Mouse (Mus musculus) MN1 (cell line): ENCODE results near the gene Luc7l3.
A peak's percentile ranks its signal among the peaks of the same experiment; 100 is the strongest.
"Not testable (repeated sequence)": the region's sequence is repeated elsewhere in the genome, so short reads cannot be mapped to it uniquely, and the experiment has no call there.

Experiments used
- DNase-seq: peaks from one replicate; pipeline ENCODE4 v3.0.0-alpha.2; 2016; ENCODE audit warnings: low spot score

Luc7l3 gene

GRCm38 (mm10) chr11:94294996-94295845, 26.6 kb downstream of the Luc7l3 start:
- no peak for DNase-seq

- no peak for DNase-seq
Observed at GRCm38 (mm10) chr11:94290062-94290740, 31.6 kb downstream of the Luc7l3 start.

GRCm38 (mm10) chr11:94287105-94287504, 34.7 kb downstream of the Luc7l3 start:
- no peak for DNase-seq

GRCm38 (mm10) chr11:94285886-94286574, 35.8 kb downstream of the Luc7l3 start:
- no peak for DNase-seq

GRCm38 (mm10) chr11:94283536-94284099, 38.2 kb downstream of the Luc7l3 start:
- DNase-seq = no peak

GRCm38 (mm10) chr11:94282291-94282690, 39.5 kb downstream of the Luc7l3 start:
- no peak for DNase-seq

GRCm38 (mm10) chr11:94281199-94282181, 40.3 kb downstream of the Luc7l3 start, which contains the start of gene Gm21885:
TSS of gene Gm21885 (plus strand) at chr11:94281873.
- no peak for DNase-seq

- peak; percentile 91 for DNase-seq
Observed at GRCm38 (mm10) chr11:94276869-94277337, 44.9 kb downstream of the Luc7l3 start.

GRCm38 (mm10) chr11:94275686-94276085, 46.1 kb downstream of the Luc7l3 start:
- DNase-seq = no peak

GRCm38 (mm10) chr11:94275226-94275625, 46.6 kb downstream of the Luc7l3 start:
- no peak for DNase-seq

- DNase-seq = no peak
Observed at GRCm38 (mm10) chr11:94274206-94274867, 47.5 kb downstream of the Luc7l3 start.

- no peak for DNase-seq
Observed at GRCm38 (mm10) chr11:94272960-94273927, 48.5 kb downstream of the Luc7l3 start.

GRCm38 (mm10) chr11:94271015-94271414, 50.8 kb downstream of the Luc7l3 start:
- no peak for DNase-seq

- no peak for DNase-seq
Observed at GRCm38 (mm10) chr11:94269906-94270305, 51.9 kb downstream of the Luc7l3 start.

- no peak for DNase-seq
Observed at GRCm38 (mm10) chr11:94268761-94269160, 53.0 kb downstream of the Luc7l3 start.

- not testable (repeated sequence) for DNase-seq
Observed at GRCm38 (mm10) chr11:94266155-94266554, 55.6 kb downstream of the Luc7l3 start.

- DNase-seq = peak; percentile 69
Observed at GRCm38 (mm10) chr11:94265134-94265785, 56.5 kb downstream of the Luc7l3 start.

GRCm38 (mm10) chr11:94261585-94262370, 60.0 kb downstream of the Luc7l3 start:
- DNase-seq = no peak
